Mouse (Mus musculus) limb, embryonic 11.5 days (tissue): Measurements from ENCODE around the gene Vmn2r33. TPM values are rescaled to one million over a fixed set of nuclear protein-coding genes. Genes with fewer than 3 reads are reported as not detected.
"Not testable (repeated sequence)": the region's sequence is repeated elsewhere in the genome, so short reads cannot be mapped to it uniquely, and the experiment has no call there.

ENCODE experiments used
- ATAC-seq: fragments of 200-750 bp; cut with Nextera tagmentation; 2 replicates; pipeline ENCODE4 v1.8.0; 2017; ENCODE audit warnings: low read depth; ENCODE audit not compliant: insufficient number of reproducible peaks, low FRiP score, low TSS enrichment
- DNase-seq: peaks from one replicate; pipeline ENCODE4 v3.0.0-alpha.2; 2015; ENCODE audit warnings: low spot score
- H3K27ac ChIP-seq: fragments of 300-500 bp; sonication (generic); replicated peaks from 2 replicates; pipeline ENCODE4 v1.5.1; 2014; ENCODE audit warnings: low read depth, mild to moderate bottlenecking, low read length
- H3K27me3 ChIP-seq: fragments of 300-500 bp; sonication (generic); 2 replicates; pipeline ENCODE4 v1.6.1; 2014; ENCODE audit warnings: mild to moderate bottlenecking, low read length, mixed read lengths; ENCODE audit not compliant: control insufficient read depth, insufficient read depth
- H3K36me3 ChIP-seq: fragments of 300-500 bp; sonication (generic); 2 replicates; pipeline ENCODE4 v1.6.1; 2014; ENCODE audit warnings: mild to moderate bottlenecking, low read length, moderate library complexity, mixed read lengths; ENCODE audit not compliant: control insufficient read depth, insufficient read depth
- H3K4me1 ChIP-seq: fragments of 300-500 bp; sonication (generic); 2 replicates; pipeline ENCODE4 v1.6.1; 2014; ENCODE audit warnings: low read length, mixed read lengths; ENCODE audit not compliant: control insufficient read depth, insufficient read depth
- H3K4me2 ChIP-seq: fragments of 300-500 bp; sonication (generic); 2 replicates; pipeline ENCODE4 v1.6.1; 2014; ENCODE audit warnings: low read depth, mild to moderate bottlenecking, moderate library complexity; ENCODE audit not compliant: severe bottlenecking
- H3K4me3 ChIP-seq: fragments of 300-500 bp; sonication (generic); 2 replicates; pipeline ENCODE4 v1.5.1; 2014; ENCODE audit warnings: low read depth, low read length
- H3K9ac ChIP-seq: fragments of 300-500 bp; sonication (generic); 2 replicates; pipeline ENCODE4 v1.6.1; 2014; ENCODE audit warnings: mild to moderate bottlenecking, low read length
- H3K9me3 ChIP-seq: fragments of 300-500 bp; sonication (generic); 2 replicates; pipeline ENCODE4 v1.6.1; 2016; ENCODE audit warnings: low read length; ENCODE audit not compliant: control insufficient read depth
- polyA plus RNA-seq: library from polyadenylated mRNA; unstranded; fragments of >200 nt; fragmentation: Nextera tagmentation; extraction: Ambion mirVana; gene quantifications from 2 replicates; pipeline ENCODE4 v1.2.1, GENCODE M21; 2014

The Vmn2r33 gene
- not detected in 2 replicates for polyA plus RNA-seq

DNA sequence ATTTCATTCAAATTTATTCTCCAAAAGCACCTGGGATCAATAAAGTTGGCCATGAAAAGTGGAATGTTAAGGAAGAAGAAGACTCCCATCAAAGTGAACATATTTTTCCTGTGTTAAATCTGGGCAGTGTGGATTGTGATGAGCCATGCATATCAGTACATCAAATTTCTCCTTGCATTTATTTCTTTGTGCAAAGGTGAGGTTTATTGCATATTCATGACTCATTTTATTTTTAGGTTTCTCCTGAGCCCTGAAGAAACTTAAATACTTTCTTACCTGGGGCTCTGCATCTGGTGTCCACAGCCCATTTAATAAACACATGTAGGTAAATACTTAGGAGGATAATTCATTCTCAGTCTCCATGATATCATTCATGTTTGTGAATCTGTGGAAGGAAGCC is at the start of gene Vmn2r33:
Gene Vmn2r33, minus strand, starts transcription at position 101 of the 400 bp plus-strand sequence.
- ATAC-seq, H3K4me2 ChIP-seq, H3K4me3 ChIP-seq, H3K9ac ChIP-seq, H3K36me3 ChIP-seq, DNase-seq, H3K4me1 ChIP-seq, H3K27me3 ChIP-seq, H3K9me3 ChIP-seq, H3K27ac ChIP-seq: not testable (repeated sequence)

Other genes starting within 250 kb of the Vmn2r33 start
- gene Vmn2r30, start 229.2 kb downstream of the Vmn2r33 start, polyA plus RNA-seq = not detected in 2 replicates
- not detected in 2 replicates for gene Gm45783, start 192.2 kb downstream of the Vmn2r33 start, polyA plus RNA-seq
- not detected in 2 replicates for gene Vmn2r31, start 167.1 kb downstream of the Vmn2r33 start, polyA plus RNA-seq
- gene Vmn2r32, start 86.8 kb downstream of the Vmn2r33 start, polyA plus RNA-seq = not detected in 2 replicates
- not detected in 2 replicates for gene Vmn2r34, start 122.7 kb upstream of the Vmn2r33 start, polyA plus RNA-seq